Mouse (Mus musculus) frontal cortex, postnatal 14 days (tissue): ENCODE data around the gene Gngt1.

ENCODE experiments used
- DNase-seq, 2 experiments: peaks; one replicate each; pipeline ENCODE4 v3.0.0; 2022; ENCODE audit warnings: low spot score in 2 of 2

The Gngt1 gene

DNA sequence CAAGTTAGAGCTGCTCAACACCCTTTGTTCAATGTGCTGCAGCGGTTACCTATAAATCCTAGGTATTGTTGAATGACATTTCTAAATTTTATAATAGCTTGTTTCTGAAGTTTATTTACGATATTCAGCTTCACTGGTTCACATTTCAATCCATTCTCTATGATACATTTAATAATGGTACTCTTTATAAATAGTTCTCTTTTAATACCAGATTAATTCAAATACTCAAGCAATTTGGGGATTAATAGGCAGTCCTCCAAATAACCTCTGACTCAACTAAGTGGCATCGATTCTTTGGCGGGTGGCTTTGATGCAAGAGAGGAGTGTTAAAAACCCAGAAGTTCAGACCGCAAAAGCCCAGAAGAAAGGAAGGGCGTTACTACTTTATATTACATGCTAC, at the start of gene Gngt1:
Gene Gngt1 (plus strand): TSS at position 301 of the 400 bp plus-strand sequence.
- DNase-seq, result no peak

DNA sequence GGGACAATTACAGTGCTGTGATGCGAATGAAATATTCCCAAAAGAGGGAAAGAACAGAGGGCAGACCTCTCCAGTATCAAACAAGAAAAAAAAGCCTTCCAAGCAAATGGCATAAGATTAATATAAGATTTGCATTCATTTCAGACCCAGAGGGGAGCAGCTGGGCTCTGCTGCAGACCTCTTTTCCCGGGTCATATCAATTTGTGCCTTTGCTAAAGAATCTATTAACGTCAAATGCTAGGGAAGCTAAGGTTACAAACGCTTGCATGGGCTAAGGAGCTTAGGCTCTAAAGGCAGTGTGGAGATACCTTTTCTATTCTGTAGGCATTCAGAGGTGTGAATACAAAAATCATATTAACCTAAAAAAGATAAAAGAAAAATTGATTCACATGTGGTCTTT, 38.6 kb upstream of the Gngt1 start:
- no peak for DNase-seq

DNA sequence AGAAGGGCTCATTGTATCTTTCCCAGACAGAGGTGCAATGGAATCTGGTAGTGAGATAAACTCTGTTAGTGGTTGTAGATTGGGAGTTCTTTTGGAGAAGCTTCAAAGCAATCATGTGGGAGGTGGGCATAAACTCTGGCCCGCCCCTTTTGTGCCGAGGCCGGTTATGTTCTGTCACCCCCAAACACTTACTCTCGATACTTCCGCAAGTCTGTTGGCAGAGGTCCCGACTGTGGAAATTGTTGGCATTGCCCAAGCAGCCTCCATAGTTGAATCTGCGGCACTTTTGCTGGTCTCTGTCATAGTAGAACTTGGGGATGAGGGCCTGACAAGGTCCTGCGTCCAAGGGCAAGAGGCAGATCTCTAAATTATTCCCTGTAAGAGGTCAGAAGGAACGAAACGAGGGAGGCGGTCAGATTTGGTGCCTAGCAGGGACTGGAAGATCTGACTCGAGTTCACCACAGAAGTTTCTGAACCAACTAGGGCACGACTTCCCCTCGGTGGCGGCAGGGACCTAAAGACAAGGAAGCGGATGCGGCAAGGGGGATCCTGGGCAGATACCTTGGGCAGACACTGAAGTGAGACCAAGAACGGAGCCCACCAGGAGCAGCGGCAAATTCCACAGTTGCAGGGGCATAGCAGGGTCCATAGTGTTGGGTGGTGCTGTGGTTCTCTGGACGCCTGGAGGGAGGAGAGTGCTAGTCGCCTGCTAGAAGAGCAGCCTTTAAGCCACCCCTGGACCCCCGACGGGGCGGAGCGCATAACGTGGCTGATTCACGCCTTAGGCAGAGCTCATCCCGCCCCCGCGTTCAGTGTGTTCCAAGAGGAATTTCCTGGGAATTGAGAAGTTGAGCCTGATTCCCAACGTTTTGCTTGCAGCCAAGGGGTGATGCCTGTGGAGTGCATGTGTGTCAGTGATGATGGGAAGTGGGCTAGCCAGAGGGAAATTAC, 25.6 kb upstream of the Gngt1 start:
- DNase-seq, result peak in 1 of 2 experiments; percentile 6

DNA sequence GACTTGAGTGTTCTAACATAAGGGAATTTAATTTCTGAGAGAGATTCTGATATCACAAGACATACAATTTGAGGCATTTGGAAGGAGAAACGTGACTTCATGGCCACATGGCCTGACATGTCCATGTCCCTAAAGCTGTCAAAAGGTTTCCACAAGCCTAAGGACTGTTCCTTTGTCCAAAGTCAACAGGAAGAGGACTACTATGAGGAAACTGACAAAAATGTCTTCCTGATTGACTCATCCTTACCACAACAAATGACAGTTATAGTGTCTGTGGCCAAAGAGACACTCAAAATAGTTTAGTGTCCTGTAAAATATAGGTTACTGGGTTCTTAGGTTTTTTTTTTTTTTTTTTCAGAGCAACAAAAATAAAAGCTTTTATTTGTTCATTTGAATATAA, 19.9 kb upstream of the Gngt1 start:
- no peak for DNase-seq

DNA sequence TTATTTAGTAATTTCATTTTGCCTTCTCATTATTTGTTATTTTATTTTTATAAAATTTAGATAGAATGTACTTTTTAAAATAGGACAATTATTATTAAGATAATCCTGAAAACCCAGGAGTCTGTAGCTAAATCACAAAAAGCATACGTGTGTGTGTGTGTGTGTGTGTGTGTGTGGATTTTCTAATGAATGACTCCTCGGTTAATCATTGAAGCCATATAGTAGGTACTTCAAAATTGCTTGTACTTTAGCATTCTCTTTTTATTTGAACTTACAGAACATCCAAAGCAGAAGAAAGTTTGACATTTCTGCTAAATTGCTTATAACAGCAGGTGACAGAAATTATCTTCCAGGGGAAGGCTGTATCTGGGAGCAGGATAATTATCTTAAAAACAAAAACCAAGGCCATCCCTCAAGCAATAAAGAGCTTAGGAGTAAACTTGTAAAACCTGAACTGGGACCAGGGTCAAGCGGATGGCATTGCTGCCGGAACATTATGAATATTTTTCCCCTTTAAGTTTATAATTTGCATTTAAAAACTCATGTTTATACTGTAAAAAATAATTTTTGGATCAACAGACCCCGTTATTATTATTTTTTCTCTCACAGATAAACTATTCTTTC, 10.8 kb upstream of the Gngt1 start:
- DNase-seq, result no peak

DNA sequence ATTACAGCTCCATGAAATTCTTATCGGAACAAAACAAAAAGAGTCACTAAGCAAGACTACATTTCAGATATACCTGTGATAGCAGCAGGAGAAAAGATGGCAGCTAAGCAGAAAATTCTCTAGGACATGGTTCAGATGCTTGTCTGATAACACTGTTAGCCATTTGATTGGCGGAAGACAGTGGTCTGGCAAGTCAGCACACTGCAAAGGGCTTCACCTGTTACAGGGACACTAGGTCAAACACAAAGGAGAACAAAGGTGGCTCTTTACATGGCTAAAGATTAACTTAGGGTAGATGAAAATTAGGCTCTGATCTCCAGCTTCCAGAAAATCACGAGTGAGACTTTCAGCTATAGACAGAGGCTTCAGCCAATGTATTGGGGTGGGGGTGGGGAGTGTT, 4.8 kb upstream of the Gngt1 start, which contains the start of gene Tfpi2:
Gene Tfpi2 (minus strand): TSS at position 170 of the 400 bp plus-strand sequence.
- no peak for DNase-seq

DNA sequence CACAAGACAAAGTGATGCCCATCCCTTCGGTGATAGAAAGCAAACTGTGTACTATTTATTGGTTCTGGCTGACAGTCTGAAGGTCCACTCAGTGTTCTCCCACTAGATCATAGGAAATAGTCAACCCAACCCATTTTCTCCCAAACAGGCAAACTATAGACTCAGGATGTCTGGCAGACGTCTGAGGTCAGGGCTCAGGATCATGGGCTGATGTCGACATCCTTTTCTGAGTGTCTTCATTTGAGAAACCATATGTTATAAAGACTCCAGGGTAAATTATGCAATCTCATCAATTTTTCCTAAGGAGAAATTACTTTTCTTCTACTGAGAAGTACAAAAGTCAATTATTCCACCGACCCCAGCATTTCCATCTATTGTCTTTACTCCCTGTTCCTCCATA, 4.5 kb downstream of the Gngt1 start:
- DNase-seq, result no peak

DNA sequence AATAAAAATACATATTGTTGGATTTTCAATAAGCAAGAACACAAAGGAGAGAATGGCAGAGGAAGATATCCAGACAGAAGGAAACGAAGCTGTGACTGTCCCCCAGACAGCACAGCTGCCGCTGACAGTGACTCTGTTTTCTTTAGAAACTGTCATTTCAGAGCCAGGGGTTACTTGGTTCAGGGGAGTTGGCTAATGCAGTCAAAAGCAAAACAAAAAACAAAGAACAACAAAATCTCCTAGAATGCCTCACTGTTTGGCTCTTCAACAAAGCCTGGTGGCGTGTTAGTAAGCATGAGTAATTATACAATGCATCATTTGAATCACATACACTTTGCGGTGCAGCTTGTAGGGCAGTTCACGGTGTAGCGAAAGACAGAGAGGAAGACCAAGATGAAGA, 5.7 kb downstream of the Gngt1 start:
- no peak for DNase-seq

DNA sequence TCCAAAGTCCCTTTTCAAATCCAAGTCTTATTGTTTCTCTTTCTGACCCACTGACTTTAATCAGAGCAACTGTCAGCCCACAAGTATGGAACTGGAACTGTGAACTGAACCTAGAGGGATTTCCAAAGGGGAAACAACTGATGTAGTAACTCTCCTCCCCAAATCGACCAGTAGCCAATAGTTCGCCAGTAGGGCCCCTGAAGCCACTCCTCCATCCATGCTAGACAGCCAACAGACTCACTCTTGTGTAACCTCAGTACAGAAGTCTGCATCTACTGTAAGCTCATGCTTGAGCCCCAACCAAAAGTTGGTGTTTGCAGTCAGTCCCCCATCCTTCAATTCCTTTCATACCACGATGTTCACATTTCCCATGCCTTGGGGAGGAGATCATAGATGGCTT, 7.1 kb downstream of the Gngt1 start:
- no peak for DNase-seq

DNA sequence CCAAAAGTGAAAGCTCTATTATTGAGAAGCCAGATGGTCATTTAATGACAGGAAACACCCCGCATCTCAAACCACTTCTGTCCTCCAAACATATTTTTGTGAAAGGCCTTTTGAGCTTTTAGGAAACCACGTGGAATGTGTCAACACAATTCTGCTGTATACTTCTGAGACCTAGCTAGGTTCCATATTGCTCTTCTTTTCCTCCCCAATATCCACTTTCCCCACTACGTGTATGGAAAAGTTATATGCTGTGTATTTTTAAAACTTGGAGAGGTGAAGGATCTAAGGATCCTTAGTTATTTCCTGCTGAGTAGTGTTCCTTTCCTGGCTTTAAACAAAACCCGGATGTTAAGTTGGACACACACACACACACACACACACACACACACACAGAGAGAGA, 9.9 kb downstream of the Gngt1 start:
- DNase-seq, result no peak

DNA sequence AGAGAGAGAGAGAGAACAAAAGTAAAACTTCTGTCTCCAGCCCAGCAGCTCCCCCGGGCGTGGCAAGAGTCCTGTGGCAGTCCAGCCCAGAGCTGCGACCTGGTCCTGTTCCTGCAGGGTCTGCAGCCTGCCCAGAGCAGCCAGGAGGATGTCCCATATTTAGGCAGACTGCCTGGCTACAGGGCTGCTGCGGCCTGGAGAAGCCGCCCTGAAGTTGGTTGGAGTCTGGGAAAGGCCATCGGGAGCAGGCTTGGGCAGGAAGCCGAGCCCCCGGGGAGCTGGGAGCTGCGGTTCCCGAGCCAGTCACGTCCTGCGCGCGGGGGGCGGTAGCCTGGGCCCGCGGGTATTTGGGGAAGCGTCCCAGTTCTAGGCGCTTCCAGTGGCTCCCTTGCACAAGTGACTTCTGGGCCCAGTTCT, 10.3 kb downstream of the Gngt1 start, which contains the start of gene Gng11:
Gene Gng11 (plus strand): TSS at position 15 of the 417 bp plus-strand sequence.
- peak; percentile 5 to 11 for DNase-seq

DNA sequence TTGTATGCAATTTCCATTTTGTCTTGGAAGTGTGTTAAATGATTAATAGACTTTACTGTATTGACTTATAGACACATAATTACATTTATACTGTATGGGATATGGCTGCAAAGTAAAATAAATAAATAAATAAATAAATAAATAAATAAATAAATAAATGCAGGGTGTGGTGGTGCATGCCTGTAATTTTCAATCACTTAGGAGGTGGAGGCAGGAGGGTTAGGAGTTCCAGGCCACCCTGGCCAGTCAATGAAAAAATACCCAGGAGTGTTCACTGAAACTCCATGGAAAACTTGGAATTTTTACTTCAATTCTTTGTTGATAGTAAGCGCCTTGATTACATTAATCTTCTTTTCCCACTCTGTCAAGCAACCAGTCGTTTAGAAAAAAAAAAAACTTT, 11.2 kb downstream of the Gngt1 start:
- no peak for DNase-seq

DNA sequence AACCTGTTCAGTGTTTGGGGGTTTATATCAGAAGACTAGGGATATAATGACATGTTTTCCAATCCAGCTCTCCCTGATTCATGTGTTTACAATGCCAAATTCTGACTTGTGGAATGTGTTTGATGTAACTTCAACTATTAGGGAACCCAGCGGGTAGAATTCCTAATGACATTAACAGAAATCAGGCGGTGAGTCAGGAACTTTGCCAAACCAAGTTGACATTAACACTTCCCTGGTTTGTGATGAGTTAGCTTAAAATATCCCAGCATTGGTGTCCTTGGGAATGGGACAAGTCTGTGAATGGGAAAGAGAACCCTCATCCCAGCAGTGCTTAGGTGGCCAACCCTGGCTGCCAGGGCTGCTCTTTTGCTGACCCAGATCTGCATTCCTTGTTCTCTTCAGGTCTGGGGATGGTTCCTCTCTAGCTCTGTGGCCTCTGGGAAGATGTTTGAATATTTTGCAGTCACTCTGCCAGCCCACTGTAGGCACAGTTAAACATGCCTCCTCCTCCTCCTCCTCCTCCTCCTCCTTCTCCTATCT, 15.0 kb downstream of the Gngt1 start:
- no peak for DNase-seq

DNA sequence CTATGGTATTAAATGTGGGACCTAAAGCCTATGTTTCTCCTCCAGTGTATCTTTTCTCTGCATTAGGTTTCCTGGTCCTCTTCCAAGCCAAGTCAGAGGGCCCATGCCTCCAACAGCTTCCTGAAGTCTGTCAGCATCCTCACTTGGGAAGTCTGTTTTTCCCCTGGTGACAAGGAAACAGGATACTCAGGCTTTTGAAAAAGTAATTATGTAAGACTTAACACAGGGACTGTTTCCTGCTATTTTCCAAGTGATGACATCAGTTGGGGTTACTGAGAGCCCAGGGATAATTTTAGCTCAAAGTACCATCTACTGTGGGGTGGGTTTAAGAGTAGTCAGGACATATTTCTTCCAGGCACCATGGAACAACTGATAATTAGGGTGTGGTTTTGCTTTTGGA, 16.0 kb downstream of the Gngt1 start:
- DNase-seq, result no peak

DNA sequence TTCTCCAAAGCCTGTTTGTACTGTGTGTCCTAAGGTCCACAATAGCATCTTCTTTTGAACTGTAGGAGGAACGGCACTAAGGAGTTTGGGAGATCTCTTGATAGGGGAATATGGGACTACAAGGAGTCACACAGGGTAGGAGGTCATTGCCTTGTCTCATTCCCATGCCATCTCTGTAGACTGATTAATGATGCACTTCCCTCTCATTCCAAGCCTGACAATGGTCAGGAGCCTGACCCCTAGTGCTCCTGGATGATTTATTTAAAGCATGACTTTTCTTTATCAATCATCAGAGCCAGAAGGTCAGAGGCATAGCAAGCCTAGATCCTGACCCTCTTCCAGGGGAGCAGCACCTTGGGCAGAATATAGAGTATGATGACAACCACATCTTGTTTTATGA, 29.1 kb downstream of the Gngt1 start:
- no peak for DNase-seq

DNA sequence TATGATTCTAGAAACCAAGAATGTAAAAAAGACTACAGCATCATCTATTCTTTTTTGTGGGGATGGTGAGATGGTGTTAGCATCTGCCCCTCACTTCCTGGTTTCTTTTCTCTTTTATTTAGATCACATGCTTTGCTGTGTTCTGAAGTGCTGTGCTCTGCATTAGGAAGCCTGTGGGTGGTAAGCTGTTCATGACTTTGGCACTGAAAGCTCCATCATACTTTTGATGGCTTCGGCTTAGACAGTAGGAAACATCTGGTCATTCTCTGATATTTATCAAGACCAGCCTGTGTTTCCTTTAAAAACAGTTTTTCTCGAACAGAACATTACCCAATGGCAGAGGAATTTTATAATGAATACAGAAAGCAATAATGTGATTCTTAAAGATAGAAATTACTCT, 32.8 kb downstream of the Gngt1 start:
- no peak for DNase-seq

DNA sequence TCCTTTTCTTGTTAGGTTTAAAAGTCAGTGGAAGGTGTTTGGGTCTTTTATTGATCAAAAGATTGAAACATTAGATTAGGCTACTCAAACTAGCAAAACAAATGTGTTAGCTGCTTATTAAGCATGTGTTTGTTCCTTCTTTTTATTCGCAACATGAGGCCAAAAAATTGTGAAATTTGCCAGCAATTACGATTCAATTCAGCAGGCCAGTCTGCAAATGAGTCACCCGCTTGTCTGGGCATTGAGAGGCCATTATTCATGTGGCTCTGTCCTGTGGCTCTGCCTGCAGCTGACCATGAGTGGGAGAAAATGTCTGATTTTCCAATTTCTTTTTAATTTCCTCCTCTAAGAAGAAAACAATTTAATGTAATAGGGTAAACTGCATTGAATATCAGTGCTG, 37.4 kb downstream of the Gngt1 start:
- no peak for DNase-seq

DNA sequence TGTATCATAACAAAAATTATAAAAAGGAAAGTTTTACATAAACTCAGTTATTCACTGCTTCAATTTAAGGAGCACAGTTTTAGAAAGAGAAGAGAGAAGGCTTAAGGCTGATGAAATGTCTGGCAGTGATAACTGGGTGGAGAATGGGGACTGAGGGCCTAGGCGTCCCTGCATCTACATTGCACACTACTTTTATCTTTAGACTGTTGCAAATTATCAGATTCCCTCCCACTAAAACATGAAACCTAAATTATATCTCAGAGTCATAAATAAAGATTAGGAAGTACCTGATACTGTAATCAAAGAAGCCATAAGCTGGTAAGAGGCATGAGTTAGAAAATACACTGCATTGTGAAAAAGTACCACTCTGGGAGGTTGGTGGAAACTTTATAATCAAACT, 48.2 kb downstream of the Gngt1 start:
- no peak for DNase-seq
